Mouse (Mus musculus): ENCODE data around the gene Ccdc184.

DNA sequence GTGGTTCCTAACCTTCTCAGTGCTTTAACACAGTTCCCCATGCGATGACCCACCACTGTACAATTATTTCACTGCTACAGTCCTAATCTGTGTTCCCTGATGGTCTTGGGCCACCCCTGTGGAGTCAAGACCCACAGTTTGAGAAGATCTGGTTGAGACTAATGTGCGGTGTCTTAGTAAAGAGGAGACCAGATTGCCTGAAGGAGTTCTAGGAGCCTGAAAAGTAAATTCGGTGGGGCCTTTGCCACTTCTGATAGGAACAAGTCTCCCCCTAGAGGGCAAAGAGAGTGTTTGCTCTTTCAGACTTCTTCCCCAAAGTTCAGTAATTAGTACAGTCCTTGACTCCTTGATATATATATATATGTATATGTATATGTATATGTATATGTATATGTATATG is 13.3 kb upstream of the Ccdc184 start:
- TF ChIP-seq EP300 (IDR thresholded peaks at IDR 0.05; ENCODE audit: low read depth) (no peak), CTCF (IDR thresholded peaks at IDR 0.05; ENCODE audit: low read depth) (peak; percentile 61)
